Mouse (Mus musculus) heart, embryonic 10.5 days (tissue): ENCODE results near the gene Cyp2c55. TPM values are rescaled to one million over a fixed set of nuclear protein-coding genes. Genes with fewer than 3 reads are reported as not detected.
A peak's percentile ranks its signal among the peaks of the same experiment; 100 is the strongest.

ENCODE experiments used
- DNase-seq: peaks from one replicate; pipeline ENCODE4 v3.0.0-alpha.2; 2017; ENCODE audit warnings: low spot score
- H3K27ac ChIP-seq: fragments of 300-500 bp; sonication (generic); 2 replicates; pipeline ENCODE4 v1.5.1; 2016; ENCODE audit warnings: mild to moderate bottlenecking
- H3K27me3 ChIP-seq: fragments of 300-500 bp; sonication (generic); 2 replicates; pipeline ENCODE4 v1.6.1; 2016; ENCODE audit warnings: mild to moderate bottlenecking; ENCODE audit not compliant: poor library complexity, insufficient read depth, severe bottlenecking
- H3K36me3 ChIP-seq: fragments of 300-500 bp; sonication (generic); 2 replicates; pipeline ENCODE4 v1.6.1; 2016; ENCODE audit warnings: mild to moderate bottlenecking, moderate library complexity
- H3K4me1 ChIP-seq: fragments of 300-500 bp; sonication (generic); 2 replicates; pipeline ENCODE4 v1.6.1; 2016; ENCODE audit warnings: mild to moderate bottlenecking
- H3K4me3 ChIP-seq: fragments of 300-500 bp; sonication (generic); 2 replicates; pipeline ENCODE4 v1.5.1; 2016; ENCODE audit warnings: mild to moderate bottlenecking, moderate library complexity
- H3K9me3 ChIP-seq: fragments of 300-500 bp; sonication (generic); 2 replicates; pipeline ENCODE4 v1.6.1; 2016; ENCODE audit warnings: mild to moderate bottlenecking, moderate library complexity
- WGBS: fragments of 180-500 bp; shearing (Covaris S2); methylation state at CpG from one replicate; pipeline ENCODE4 v1.1.7; 2016; 5-methylcytosine and 5-hydroxymethylcytosine counted together
- microRNA-seq: library from miRNA; unstranded; fragments of <30 nt; microRNA quantifications from one replicate; pipeline ENCODE4, GENCODE M21; 2017
- polyA plus RNA-seq: library from polyadenylated mRNA; unstranded; fragments of >200 nt; fragmentation: Nextera tagmentation; extraction: Ambion mirVana; gene quantifications from 2 replicates; pipeline ENCODE4 v1.2.1, GENCODE M21; 2016

Gene Cyp2c55
- 0.07 and 0.09 TPM in 2 replicates for polyA plus RNA-seq

GRCm38 (mm10) chr19:39006715-39007114 is at the start of gene Cyp2c55:
Gene Cyp2c55, plus strand, starts transcription at chr19:39007019.
- Histone ChIP-seq H3K27me3 (no peaks in the 10 kb centered on the region), H3K4me3 (no peak within 1 kb of the TSS), H3K9me3 (no peaks in the 10 kb centered on the region), H3K27ac (no peak within 1 kb of the TSS), H3K4me1 (no peaks in the 10 kb centered on the region), H3K36me3 (no peaks in the 10 kb centered on the region)
- DNase-seq, result no peak

GRCm38 (mm10) chr19:38970741-38971140 is 36.1 kb upstream of the Cyp2c55 start:
- Histone ChIP-seq H3K27ac (no peak overlapping the region), H3K36me3 (peaks cover 35% of the 10 kb centered on the region), H3K4me3 (no peak overlapping the region), H3K9me3 (no peaks in the 10 kb centered on the region), H3K27me3 (no peaks in the 10 kb centered on the region), H3K4me1 (no peaks in the 10 kb centered on the region)
- 77% methylated on average over 6 of the region's 6 CpGs for WGBS
- no peak for DNase-seq

- Histone ChIP-seq H3K36me3 (peaks cover 22% of the 10 kb centered on the region), H3K4me3 (no peak overlapping the region), H3K27ac (no peak overlapping the region), H3K4me1 (no peaks in the 10 kb centered on the region), H3K9me3 (no peaks in the 10 kb centered on the region), H3K27me3 (no peaks in the 10 kb centered on the region)
- no peak for DNase-seq
- 75% methylated on average over 5 of the region's 5 CpGs for WGBS
Measured at GRCm38 (mm10) chr19:38972581-38972980, 34.2 kb upstream of the Cyp2c55 start.

GRCm38 (mm10) chr19:38973666-38974065 is 33.2 kb upstream of the Cyp2c55 start:
- H3K27ac ChIP-seq, result no peak overlapping the region
- no peaks in the 10 kb centered on the region for H3K9me3 ChIP-seq
- peaks cover 19% of the 10 kb centered on the region for H3K36me3 ChIP-seq
- no peak overlapping the region for H3K4me3 ChIP-seq
- WGBS, result 56% methylated on average over 7 of the region's 7 CpGs
- no peak for DNase-seq
- H3K4me1 ChIP-seq, result no peaks in the 10 kb centered on the region
- no peaks in the 10 kb centered on the region for H3K27me3 ChIP-seq

- H3K27ac ChIP-seq, result no peak overlapping the region
- H3K36me3 ChIP-seq, result peaks cover 4% of the 10 kb centered on the region; the same call in 1 of the 2 replicates
- no peaks in the 10 kb centered on the region for H3K27me3 ChIP-seq
- H3K4me1 ChIP-seq, result no peaks in the 10 kb centered on the region
- H3K9me3 ChIP-seq, result no peaks in the 10 kb centered on the region
- DNase-seq, result no peak
- H3K4me3 ChIP-seq, result no peak overlapping the region
Measured at GRCm38 (mm10) chr19:38976269-38976668, 30.6 kb upstream of the Cyp2c55 start.

- Histone ChIP-seq H3K4me1 (no peaks in the 10 kb centered on the region), H3K36me3 (no peaks in the 10 kb centered on the region)
- WGBS, result 0% methylated on average over 1 of the region's 1 CpGs
Measured at GRCm38 (mm10) chr19:38981966-38982365, 24.9 kb upstream of the Cyp2c55 start.

GRCm38 (mm10) chr19:38998248-38998647 is 8.6 kb upstream of the Cyp2c55 start:
- no peak for DNase-seq
- Histone ChIP-seq H3K27ac (no peak overlapping the region), H3K4me3 (no peak overlapping the region), H3K36me3 (no peaks in the 10 kb centered on the region), H3K27me3 (no peaks in the 10 kb centered on the region), H3K9me3 (no peaks in the 10 kb centered on the region), H3K4me1 (no peaks in the 10 kb centered on the region)
- WGBS, result 58% methylated on average over 4 of the region's 4 CpGs

More at GRCm38 (mm10) chr19:38981966-38982365, 24.9 kb upstream of the Cyp2c55 start:
- Histone ChIP-seq H3K27me3 (no peaks in the 10 kb centered on the region), H3K4me3 (no peak overlapping the region), H3K27ac (no peak overlapping the region), H3K9me3 (no peaks in the 10 kb centered on the region)
- peak; percentile 81 for DNase-seq

GRCm38 (mm10) chr19:38998676-38999075 is 8.1 kb upstream of the Cyp2c55 start:
- Histone ChIP-seq H3K36me3 (no peaks in the 10 kb centered on the region), H3K27ac (no peak overlapping the region), H3K4me1 (no peaks in the 10 kb centered on the region), H3K9me3 (no peaks in the 10 kb centered on the region), H3K27me3 (no peaks in the 10 kb centered on the region), H3K4me3 (no peak overlapping the region)
- DNase-seq, result no peak
- 83% methylated on average over 1 of the region's 1 CpGs for WGBS

- Histone ChIP-seq H3K4me1 (no peaks in the 10 kb centered on the region), H3K27ac (no peak overlapping the region), H3K4me3 (no peak overlapping the region), H3K36me3 (no peaks in the 10 kb centered on the region), H3K9me3 (no peaks in the 10 kb centered on the region), H3K27me3 (no peaks in the 10 kb centered on the region)
- 75% methylated on average over 1 of the region's 1 CpGs for WGBS
- no peak for DNase-seq
Measured at GRCm38 (mm10) chr19:39005132-39005531, 1.7 kb upstream of the Cyp2c55 start.

GRCm38 (mm10) chr19:39057928-39058327 is 51.1 kb downstream of the Cyp2c55 start:
- no peak overlapping the region for H3K4me3 ChIP-seq

GRCm38 (mm10) chr19:39060719-39061118 is 53.9 kb downstream of the Cyp2c55 start, which contains the start of gene Cyp2c65:
Gene Cyp2c65, plus strand, starts transcription at chr19:39061015.
- no peak for DNase-seq
- no peaks in the 10 kb centered on the region for H3K9me3 ChIP-seq
- no peaks in the 10 kb centered on the region for H3K27me3 ChIP-seq
- 62% methylated on average over 2 of the region's 2 CpGs for WGBS
- H3K4me3 ChIP-seq, result no peak within 1 kb of the TSS
- no peak within 1 kb of the TSS for H3K27ac ChIP-seq
- H3K4me1 ChIP-seq, result no peaks in the 10 kb centered on the region
- no peaks in the 10 kb centered on the region for H3K36me3 ChIP-seq

More at GRCm38 (mm10) chr19:39057928-39058327, 51.1 kb downstream of the Cyp2c55 start:
- Histone ChIP-seq H3K27me3 (no peaks in the 10 kb centered on the region), H3K36me3 (no peaks in the 10 kb centered on the region), H3K27ac (no peak overlapping the region), H3K4me1 (no peaks in the 10 kb centered on the region), H3K9me3 (no peaks in the 10 kb centered on the region)
- WGBS, result 90% methylated on average over 1 of the region's 1 CpGs
- DNase-seq, result no peak

Small RNA genes lying within 50 kb of the gene (microRNA-seq; reads per million reads assigned to microRNA genes)
- gene Gm23800, result not detected

Other genes with a start within 250 kb of the Cyp2c55 start
- 6.8 and 7.8 TPM in 2 replicates for gene Noc3l, start 187.8 kb upstream of the Cyp2c55 start, polyA plus RNA-seq
- gene Tbc1d12, start 170.4 kb upstream of the Cyp2c55 start, polyA plus RNA-seq, result 1.6 and 2.1 TPM in 2 replicates
- gene Hells, start 76.1 kb upstream of the Cyp2c55 start, polyA plus RNA-seq, result 40.2 and 60.3 TPM in 2 replicates
- not detected in 2 replicates for gene Cyp2c65, start 54.0 kb downstream of the Cyp2c55 start, polyA plus RNA-seq
- not detected in 2 replicates for gene Cyp2c66, start 106.9 kb downstream of the Cyp2c55 start, polyA plus RNA-seq